Mouse (Mus musculus): ENCODE data around the gene Erp27.

The Erp27 gene

GRCm38 (mm10) chr6:136874599-136874998 is 47.4 kb downstream of the Erp27 start:
- intact Hi-C loops (cut with DNase I): no loop called here

GRCm38 (mm10) chr6:136868921-136869320 is 53.1 kb downstream of the Erp27 start:
- intact Hi-C loops (cut with DNase I): no loop called here

- intact Hi-C loops (cut with DNase I): no loop called here
Measured at GRCm38 (mm10) chr6:136866150-136866549, 55.8 kb downstream of the Erp27 start.

DNA sequence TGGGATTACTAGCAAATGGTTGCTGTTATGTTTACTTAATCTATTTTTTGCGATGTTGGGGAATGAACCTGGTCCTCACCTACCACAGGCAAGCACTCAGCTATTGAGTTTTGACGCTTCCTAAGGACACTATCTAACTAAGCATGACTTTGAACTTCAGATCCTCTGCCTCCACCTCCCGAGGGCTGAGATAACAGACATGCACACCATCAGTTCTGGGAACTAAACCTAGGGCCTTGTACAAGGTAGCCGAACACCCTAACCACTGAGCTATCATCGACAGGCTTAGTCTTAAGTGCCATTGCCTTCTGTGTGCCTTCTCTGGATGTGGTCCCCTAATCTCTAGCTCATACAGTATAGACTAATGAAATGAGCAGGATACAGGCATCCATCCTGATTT is 56.6 kb downstream of the Erp27 start:
- intact Hi-C loops (cut with DNase I): no loop called here

DNA sequence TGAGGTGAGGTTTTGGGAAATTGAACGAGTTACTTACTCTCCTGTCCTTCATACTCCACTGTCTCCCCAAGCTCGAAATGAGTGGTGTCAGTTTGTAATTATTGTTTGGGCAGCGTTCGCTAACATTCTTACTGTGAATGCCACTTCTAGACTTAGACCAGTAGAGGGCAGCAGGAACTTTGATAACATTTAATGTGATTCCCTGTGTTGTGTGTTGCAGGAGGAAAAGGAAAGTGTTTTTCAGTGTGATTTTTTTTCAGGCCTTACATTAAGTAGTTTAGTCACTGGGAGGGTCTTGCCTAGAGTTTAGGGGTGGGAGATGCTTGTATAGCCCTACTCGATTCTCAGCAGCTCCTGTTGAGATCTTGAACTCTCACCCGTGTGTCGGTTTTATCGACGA is 61.0 kb downstream of the Erp27 start:
- intact Hi-C loops (cut with DNase I): loop anchor here (1.0 to 5.0 kb wide), 3 partner anchors 59 to 121 kb away; no protein-coding TSS in a partner anchor

- intact Hi-C loops (cut with DNase I): no loop called here
Measured at GRCm38 (mm10) chr6:136858420-136858819, 63.6 kb downstream of the Erp27 start.

- intact Hi-C loops (cut with DNase I): no loop called here
Measured at GRCm38 (mm10) chr6:136857873-136858260, 64.1 kb downstream of the Erp27 start.

Measured in adrenal gland (tissue).